Mouse (Mus musculus): ENCODE results near the gene Ano1.
A peak's percentile ranks its signal among the peaks of the same experiment; 100 is the strongest.

DNA sequence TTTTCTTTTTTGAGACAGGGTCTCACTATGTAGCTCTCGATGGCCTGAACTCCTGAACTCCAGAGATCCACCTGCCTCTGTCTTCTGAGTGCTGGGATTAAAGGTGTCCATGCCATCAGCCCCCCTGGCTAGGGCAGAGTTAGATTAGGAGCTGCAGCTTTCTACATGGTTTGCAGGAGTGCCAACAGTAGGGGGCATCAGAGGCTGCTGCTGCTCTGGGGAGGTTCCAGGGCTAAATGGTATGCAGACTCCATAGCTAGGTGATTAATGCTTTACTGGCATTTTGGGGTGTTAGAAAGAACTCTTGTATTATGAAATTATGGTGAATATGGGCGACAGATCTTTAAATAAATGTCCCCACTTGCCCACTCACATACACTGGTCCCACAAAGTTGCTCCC is 164.5 kb downstream of the Ano1 start:
- TF ChIP-seq CTCF (IDR thresholded peaks at IDR 0.05; ENCODE audit: low read depth) (peak; percentile 62), EP300 (IDR thresholded peaks at IDR 0.05; ENCODE audit: low read depth) (no peak)

Measured in liver, embryonic 14.5 days (tissue).